Mouse (Mus musculus): ENCODE measurements around the gene Nup214. TPM values are rescaled to one million over a fixed set of nuclear protein-coding genes. Genes with fewer than 3 reads are reported as not detected.

Gene Nup214
- polyA plus RNA-seq, 1 experiment: 75.8 TPM

DNA sequence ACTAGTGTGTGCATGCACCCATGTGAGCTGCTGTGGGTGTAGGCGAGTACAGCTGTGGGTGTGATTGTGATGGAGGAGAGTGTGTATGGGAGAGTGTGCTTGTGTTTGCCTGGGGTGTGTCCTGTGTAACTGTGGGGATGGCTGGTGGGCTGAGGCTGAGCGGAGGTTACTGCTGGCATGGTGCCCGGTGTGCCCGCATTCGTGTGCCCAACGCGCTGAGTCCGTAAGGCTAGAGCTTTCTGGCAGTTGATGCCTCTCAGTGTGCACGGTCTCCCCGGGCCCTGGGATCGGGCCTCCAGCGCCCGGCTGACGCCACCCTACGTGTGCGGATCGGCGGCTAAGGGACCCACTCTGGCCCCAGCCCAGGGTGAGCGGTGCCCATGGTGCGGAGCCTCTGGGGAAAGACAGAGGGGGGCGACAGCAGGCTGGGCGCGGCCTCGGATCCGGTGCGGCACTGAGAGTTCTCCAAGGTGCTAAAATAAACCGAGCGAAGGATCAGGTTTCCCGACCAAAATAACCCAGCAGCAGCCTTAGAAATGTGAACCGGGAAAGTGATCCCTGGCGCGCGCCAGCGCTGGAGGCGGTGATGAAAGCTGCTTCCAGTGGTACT, 114.2 kb downstream of the Nup214 start:
- TF ChIP-seq CTCF (IDR thresholded peaks at IDR 0.05; ENCODE audit: borderline replicate concordance, control insufficient read depth, extremely low read depth, insufficient read depth, low read length, poor library complexity): no peak
- TF ChIP-seq POLR2A (IDR thresholded peaks at IDR 0.05; ENCODE audit: control insufficient read depth, extremely low read depth, insufficient read depth, low read length, poor library complexity): no peak
- no peak overlapping the region for H3K4me3 ChIP-seq (ENCODE audit: control insufficient read depth, insufficient read depth, low read length)
- no peaks in the 10 kb centered on the region for H3K27me3 ChIP-seq (ENCODE audit: control insufficient read depth, insufficient read depth, low read length)
- H3K4me1 ChIP-seq (replicated peaks; ENCODE audit: control insufficient read depth, insufficient read depth, low read length): peaks cover 11% of the 10 kb centered on the region
- DNase-seq: peak; percentile 17
- no peaks in the 10 kb centered on the region for H3K36me3 ChIP-seq (ENCODE audit: control insufficient read depth, insufficient read depth, low read length)
- 7% methylated on average over 35 of the region's 35 CpGs for WGBS
- H3K27ac ChIP-seq (ENCODE audit: control insufficient read depth, insufficient read depth, low read length): no peak overlapping the region

DNA sequence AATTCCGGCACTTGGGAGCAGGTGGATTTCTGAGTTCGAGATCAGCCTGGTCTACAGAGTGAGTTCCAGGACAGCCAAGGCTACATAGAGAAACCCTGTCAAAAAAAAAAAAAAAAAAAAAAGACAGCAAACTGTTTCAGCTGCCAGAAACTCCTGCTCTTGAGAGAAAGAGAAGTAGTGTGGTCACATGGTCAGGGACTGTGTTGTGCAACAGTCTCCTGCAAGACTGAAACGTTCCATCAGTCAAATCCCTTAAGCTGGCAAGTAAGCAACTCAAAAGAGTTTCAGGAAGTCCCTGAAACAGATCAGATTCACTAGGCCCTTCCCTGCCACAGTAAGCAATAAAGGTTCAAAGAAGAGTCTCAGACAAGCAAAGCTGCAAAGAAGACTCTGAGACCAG, 115.4 kb downstream of the Nup214 start:
- DNase-seq: no peak
- Histone ChIP-seq H3K36me3 (ENCODE audit: control insufficient read depth, insufficient read depth, low read length) (no peaks in the 10 kb centered on the region), H3K27ac (ENCODE audit: control insufficient read depth, insufficient read depth, low read length) (no peak overlapping the region), H3K27me3 (ENCODE audit: control insufficient read depth, insufficient read depth, low read length) (no peaks in the 10 kb centered on the region), H3K4me3 (ENCODE audit: control insufficient read depth, insufficient read depth, low read length) (no peak overlapping the region), H3K4me1 (replicated peaks; ENCODE audit: control insufficient read depth, insufficient read depth, low read length) (peaks cover 11% of the 10 kb centered on the region)
- TF ChIP-seq CTCF (IDR thresholded peaks at IDR 0.05; ENCODE audit: borderline replicate concordance, control insufficient read depth, extremely low read depth, insufficient read depth, low read length, poor library complexity) (no peak), POLR2A (IDR thresholded peaks at IDR 0.05; ENCODE audit: control insufficient read depth, extremely low read depth, insufficient read depth, low read length, poor library complexity) (no peak)
- WGBS: 62% methylated on average over 3 of the region's 3 CpGs

DNA sequence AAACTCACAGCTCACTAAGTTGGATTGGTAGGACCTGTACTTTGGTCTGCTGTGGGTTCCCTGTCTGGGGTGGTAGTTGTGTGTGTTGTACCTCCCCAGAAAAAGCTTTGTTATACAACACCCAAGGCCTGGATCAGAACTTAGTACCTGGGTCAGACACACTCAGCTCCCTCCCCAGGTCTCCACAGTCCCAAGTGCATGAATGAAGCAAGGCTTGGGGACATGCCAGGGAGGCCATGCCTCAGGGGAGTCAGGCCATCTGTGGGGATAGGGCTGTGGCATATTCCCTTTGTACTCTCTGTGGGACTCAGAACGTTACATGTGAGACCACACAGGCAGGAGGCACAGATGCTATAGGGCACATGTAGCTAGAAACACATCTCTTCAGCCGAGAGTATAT, 115.9 kb downstream of the Nup214 start:
- DNase-seq: no peak
- 87% methylated on average over 2 of the region's 2 CpGs for WGBS

DNA sequence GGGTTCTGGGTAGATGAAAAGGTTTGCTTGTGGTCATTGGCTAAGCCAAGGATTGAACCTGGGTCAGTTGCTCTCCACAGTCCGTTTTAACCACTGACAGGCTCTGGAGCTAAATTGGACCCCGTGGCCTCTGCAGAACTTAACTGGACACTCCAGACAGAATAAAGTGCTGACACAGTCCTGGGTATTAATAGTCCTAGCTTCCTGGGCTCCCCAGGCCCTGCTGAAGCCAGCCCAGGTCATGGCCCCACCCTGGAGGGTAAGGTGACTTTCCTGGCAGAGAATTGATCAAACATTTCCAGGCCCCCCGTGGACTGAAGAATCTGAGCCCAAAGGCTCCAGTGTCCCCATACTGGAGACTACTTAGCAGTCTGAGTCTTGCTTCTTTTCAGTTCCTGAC, 117.7 kb downstream of the Nup214 start:
- 73% methylated on average over 3 of the region's 3 CpGs for WGBS
- peaks cover 16% of the 10 kb centered on the region for H3K4me1 ChIP-seq (replicated peaks; ENCODE audit: control insufficient read depth, insufficient read depth, low read length)

More for the DNA sequence above, 115.9 kb downstream of the Nup214 start:
- Histone ChIP-seq H3K36me3 (ENCODE audit: control insufficient read depth, insufficient read depth, low read length) (no peaks in the 10 kb centered on the region), H3K4me3 (ENCODE audit: control insufficient read depth, insufficient read depth, low read length) (no peak overlapping the region), H3K27me3 (ENCODE audit: control insufficient read depth, insufficient read depth, low read length) (no peaks in the 10 kb centered on the region), H3K4me1 (replicated peaks; ENCODE audit: control insufficient read depth, insufficient read depth, low read length) (peaks cover 9% of the 10 kb centered on the region), H3K27ac (ENCODE audit: control insufficient read depth, insufficient read depth, low read length) (no peak overlapping the region)
- TF ChIP-seq POLR2A (IDR thresholded peaks at IDR 0.05; ENCODE audit: control insufficient read depth, extremely low read depth, insufficient read depth, low read length, poor library complexity): no peak

DNA sequence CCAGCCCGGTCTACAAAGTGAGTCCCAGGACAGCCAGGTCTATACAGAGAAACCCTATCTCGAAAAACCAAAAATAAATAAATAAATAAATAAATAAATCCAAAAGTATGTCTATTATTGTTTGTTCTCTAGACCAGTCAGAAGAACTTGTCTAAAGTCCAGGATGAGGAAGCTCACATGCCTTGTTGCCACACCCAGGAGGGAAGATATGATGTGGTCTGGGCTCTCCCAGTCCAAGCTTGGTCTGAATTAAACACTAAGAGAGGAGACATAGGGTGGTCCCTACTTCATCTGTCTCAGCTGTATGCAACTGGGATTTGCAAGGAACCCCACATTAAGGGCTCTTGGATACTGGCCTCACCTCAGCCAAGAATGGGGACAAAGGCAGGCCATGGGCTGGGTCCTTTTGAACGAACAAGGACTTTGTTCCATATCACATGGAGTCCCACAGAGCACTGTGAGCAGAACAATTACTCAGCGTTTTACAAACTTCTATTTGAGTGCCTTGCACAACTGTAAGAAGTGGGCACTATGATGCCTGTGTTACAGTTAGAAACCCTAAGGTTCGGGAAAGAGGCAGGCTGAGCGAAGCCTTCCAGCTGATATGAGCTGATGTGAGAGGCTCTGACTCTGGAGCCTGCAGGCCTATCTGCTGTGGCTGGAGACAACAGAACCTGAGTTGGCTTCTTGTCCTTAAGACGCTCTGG, 119.9 kb downstream of the Nup214 start:
- TF ChIP-seq POLR2A (IDR thresholded peaks at IDR 0.05; ENCODE audit: control insufficient read depth, extremely low read depth, insufficient read depth, low read length, poor library complexity): no peak
- TF ChIP-seq CTCF (IDR thresholded peaks at IDR 0.05; ENCODE audit: borderline replicate concordance, control insufficient read depth, extremely low read depth, insufficient read depth, low read length, poor library complexity): no peak
- 91% methylated on average over 7 of the region's 7 CpGs for WGBS
- no peaks in the 10 kb centered on the region for H3K36me3 ChIP-seq (ENCODE audit: control insufficient read depth, insufficient read depth, low read length)
- no peak for DNase-seq
- H3K4me1 ChIP-seq (replicated peaks; ENCODE audit: control insufficient read depth, insufficient read depth, low read length): peaks cover 7% of the 10 kb centered on the region; the same call in 1 of the 2 replicates
- no peak overlapping the region for H3K4me3 ChIP-seq (ENCODE audit: control insufficient read depth, insufficient read depth, low read length)
- no peak overlapping the region for H3K27ac ChIP-seq (ENCODE audit: control insufficient read depth, insufficient read depth, low read length)
- H3K27me3 ChIP-seq (ENCODE audit: control insufficient read depth, insufficient read depth, low read length): no peaks in the 10 kb centered on the region

More for the DNA sequence above, 117.7 kb downstream of the Nup214 start:
- TF ChIP-seq CTCF (IDR thresholded peaks at IDR 0.05; ENCODE audit: borderline replicate concordance, control insufficient read depth, extremely low read depth, insufficient read depth, low read length, poor library complexity): no peak
- TF ChIP-seq POLR2A (IDR thresholded peaks at IDR 0.05; ENCODE audit: control insufficient read depth, extremely low read depth, insufficient read depth, low read length, poor library complexity): no peak
- H3K4me3 ChIP-seq (ENCODE audit: control insufficient read depth, insufficient read depth, low read length): no peak overlapping the region
- H3K36me3 ChIP-seq (ENCODE audit: control insufficient read depth, insufficient read depth, low read length): no peaks in the 10 kb centered on the region
- H3K27me3 ChIP-seq (ENCODE audit: control insufficient read depth, insufficient read depth, low read length): no peaks in the 10 kb centered on the region
- H3K27ac ChIP-seq (ENCODE audit: control insufficient read depth, insufficient read depth, low read length): no peak overlapping the region
- DNase-seq: no peak

DNA sequence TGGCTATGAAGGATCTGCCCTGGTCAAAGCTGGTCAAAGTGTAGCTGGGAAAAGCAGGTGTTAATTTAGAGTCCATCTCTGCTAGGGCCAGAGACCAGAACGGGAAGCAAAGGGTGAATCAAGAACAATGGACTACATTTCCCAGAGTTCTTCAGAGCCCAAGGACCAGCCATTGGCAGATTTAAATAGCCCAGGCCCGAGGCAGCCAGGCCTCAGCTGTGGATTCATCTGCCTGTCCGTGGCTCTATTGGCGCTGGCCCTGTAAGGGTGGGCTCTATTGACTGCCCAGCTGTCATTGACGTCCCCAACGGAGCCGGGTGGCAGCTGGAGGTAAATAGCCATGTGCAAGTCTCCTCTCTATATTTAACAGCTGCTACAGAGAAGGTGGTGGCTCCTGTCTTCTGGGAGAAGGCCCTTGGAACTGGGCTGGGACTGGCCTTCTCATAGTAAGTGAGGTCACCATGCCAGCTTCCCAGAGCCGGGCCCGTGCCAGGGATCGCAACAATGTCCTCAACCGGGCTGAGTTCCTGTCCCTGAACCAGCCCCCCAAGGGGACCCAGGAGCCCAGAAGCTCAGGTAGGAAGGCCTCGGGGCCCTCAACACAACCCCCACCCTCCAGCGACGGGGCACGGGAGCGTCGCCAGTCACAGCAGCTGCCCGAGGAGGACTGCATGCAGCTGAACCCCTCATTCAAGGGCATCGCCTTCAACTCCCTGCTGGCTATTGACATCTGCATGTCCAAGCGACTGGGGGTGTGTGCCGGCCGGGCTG, 121.3 kb downstream of the Nup214 start, which contains the start of gene Plpp7:
Gene Plpp7, plus strand, starts transcription at position 178 of the 771 bp plus-strand sequence.
- WGBS: 68% methylated on average over 22 of the region's 22 CpGs
- no peak for DNase-seq

More for the DNA sequence above, 121.3 kb downstream of the Nup214 start, which contains the start of gene Plpp7:
- TF ChIP-seq CTCF (IDR thresholded peaks at IDR 0.05; ENCODE audit: borderline replicate concordance, control insufficient read depth, extremely low read depth, insufficient read depth, low read length, poor library complexity): no peak
- TF ChIP-seq POLR2A (IDR thresholded peaks at IDR 0.05; ENCODE audit: control insufficient read depth, extremely low read depth, insufficient read depth, low read length, poor library complexity): no peak
- peak within 1 kb of the TSS; percentile 13; the same call in 1 of the 2 replicates for H3K4me3 ChIP-seq (ENCODE audit: control insufficient read depth, insufficient read depth, low read length)
- no peaks in the 10 kb centered on the region for H3K27me3 ChIP-seq (ENCODE audit: control insufficient read depth, insufficient read depth, low read length)
- no peak within 1 kb of the TSS for H3K27ac ChIP-seq (ENCODE audit: control insufficient read depth, insufficient read depth, low read length)
- peaks cover 7% of the 10 kb centered on the region; the same call in 1 of the 2 replicates for H3K4me1 ChIP-seq (replicated peaks; ENCODE audit: control insufficient read depth, insufficient read depth, low read length)
- no peaks in the 10 kb centered on the region for H3K36me3 ChIP-seq (ENCODE audit: control insufficient read depth, insufficient read depth, low read length)

Measured in thymus, adult 2 months (tissue).